Mouse (Mus musculus) olfactory bulb, adult 2 months (tissue): ENCODE measurements around the gene Impdh1.

ENCODE experiments used
- CTCF ChIP-seq: fragments of 200-500 bp; IDR thresholded peaks from 2 replicates; pipeline ENCODE4 v1.5.1; 2012; ENCODE audit warnings: low read depth, mild to moderate bottlenecking, low read length, moderate library complexity; ENCODE audit not compliant: insufficient read depth
- POLR2A ChIP-seq: fragments of 200-500 bp; IDR thresholded peaks from 2 replicates; pipeline ENCODE4 v1.6.1; 2012; ENCODE audit warnings: mild to moderate bottlenecking, low read depth, low read length, moderate library complexity; ENCODE audit not compliant: insufficient read depth

DNA sequence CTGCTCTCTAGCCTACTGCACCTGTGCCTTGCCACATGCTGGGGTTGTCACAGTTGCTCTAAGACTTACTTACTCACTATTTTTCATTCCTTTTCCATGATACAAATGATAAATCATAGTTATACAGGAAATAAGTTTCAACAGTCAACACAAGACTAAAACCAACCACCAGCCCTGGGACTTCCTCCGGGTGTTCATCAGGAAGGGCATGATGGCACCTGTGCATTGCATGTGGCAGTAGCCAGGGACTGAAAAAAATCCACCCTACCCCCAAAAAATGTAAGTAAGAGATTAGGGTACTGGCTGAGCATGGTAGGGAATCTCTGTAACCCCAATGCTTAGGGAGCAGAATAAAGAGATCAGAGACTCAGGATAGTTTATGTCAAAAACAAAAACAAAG is 43.3 kb upstream of the Impdh1 start:
- TF ChIP-seq CTCF (no peak), POLR2A (no peak)
